Mouse (Mus musculus) stomach, embryonic 16.5 days (tissue): Measurements from ENCODE around the gene Iqsec1. TPM values are rescaled to one million over a fixed set of nuclear protein-coding genes. Genes with fewer than 3 reads are reported as not detected.

Source experiments
- ATAC-seq: fragments of 200-750 bp; cut with Nextera tagmentation; 2 replicates; pipeline ENCODE4 v1.8.0; 2017; ENCODE audit warnings: moderate number of reproducible peaks, moderate TSS enrichment; ENCODE audit not compliant: insufficient read depth, low FRiP score
- H3K27ac ChIP-seq: fragments of 300-500 bp; sonication (generic); 2 replicates; pipeline ENCODE4 v1.5.1; 2014; ENCODE audit warnings: low read length
- H3K27me3 ChIP-seq: fragments of 300-500 bp; sonication (generic); 2 replicates; pipeline ENCODE4 v1.6.1; 2014; ENCODE audit warnings: low read length, control low read depth, mixed read lengths; ENCODE audit not compliant: control insufficient read depth, insufficient read depth
- H3K36me3 ChIP-seq: fragments of 300-500 bp; sonication (generic); 2 replicates; pipeline ENCODE4 v1.6.1; 2014; ENCODE audit warnings: low read length; ENCODE audit not compliant: control insufficient read depth, insufficient read depth
- H3K4me1 ChIP-seq: fragments of 300-500 bp; sonication (generic); 2 replicates; pipeline ENCODE4 v1.6.1; 2014; ENCODE audit warnings: low read length, control low read depth, mixed read lengths; ENCODE audit not compliant: control insufficient read depth, insufficient read depth
- H3K4me2 ChIP-seq: fragments of 300-500 bp; sonication (generic); 2 replicates; pipeline ENCODE4 v1.6.1; 2014; ENCODE audit warnings: low read depth, low read length, mixed read lengths
- H3K4me3 ChIP-seq: fragments of 300-500 bp; sonication (generic); replicated peaks from 2 replicates; pipeline ENCODE4 v1.5.1; 2014; ENCODE audit warnings: mild to moderate bottlenecking, low read length
- H3K9ac ChIP-seq: fragments of 300-500 bp; sonication (generic); 2 replicates; pipeline ENCODE4 v1.6.1; 2014; ENCODE audit warnings: low read length
- H3K9me3 ChIP-seq: fragments of 300-500 bp; sonication (generic); replicated peaks from 2 replicates; pipeline ENCODE4 v1.6.1; 2016; ENCODE audit warnings: low read length, control low read depth; ENCODE audit not compliant: control insufficient read depth
- WGBS: fragments of 180-500 bp; shearing (Covaris S2); extraction: QIAGEN DNeasy Blood & Tissue Kit; methylation state at CpG from one replicate; pipeline ENCODE4 v1.1.7; 2014; 5-methylcytosine and 5-hydroxymethylcytosine counted together
- polyA plus RNA-seq: library from polyadenylated mRNA; unstranded; fragments of >200 nt; fragmentation: Nextera tagmentation; extraction: Ambion mirVana; gene quantifications from 2 replicates; pipeline ENCODE4 v1.2.1, GENCODE M21; 2015

Iqsec1 gene
- polyA plus RNA-seq, 1 experiment from 2014 or later: 8.3 TPM

DNA sequence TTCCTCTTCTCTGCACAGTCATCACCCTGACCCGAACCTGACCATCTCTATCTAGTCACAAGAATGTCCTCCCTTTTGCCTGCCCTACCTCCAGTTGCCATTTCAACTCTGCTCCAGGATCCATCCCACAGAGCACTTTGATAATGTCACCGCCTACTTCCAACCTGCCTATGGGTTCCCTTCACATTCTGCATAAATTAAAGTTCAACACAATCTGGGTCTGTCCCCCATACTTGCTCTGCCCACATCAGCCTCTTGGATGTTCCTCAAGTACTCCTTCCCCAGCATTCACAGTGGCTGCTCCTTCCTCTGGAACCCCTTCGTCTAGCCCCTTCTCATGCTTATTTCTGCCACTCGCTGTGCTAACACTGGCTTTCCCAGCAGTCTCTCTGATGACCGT, 74.7 kb downstream of the Iqsec1 start:
- 84% methylated on average over 5 of the region's 5 CpGs for WGBS
- Histone ChIP-seq H3K27me3 (no peaks in the 10 kb centered on the region), H3K4me1 (no peaks in the 10 kb centered on the region), H3K9ac (no peak overlapping the region), H3K36me3 (no peaks in the 10 kb centered on the region), H3K4me2 (no peak overlapping the region), H3K4me3 (no peak overlapping the region), H3K9me3 (no peaks in the 10 kb centered on the region), H3K27ac (no peak overlapping the region)
- no peak for ATAC-seq

DNA sequence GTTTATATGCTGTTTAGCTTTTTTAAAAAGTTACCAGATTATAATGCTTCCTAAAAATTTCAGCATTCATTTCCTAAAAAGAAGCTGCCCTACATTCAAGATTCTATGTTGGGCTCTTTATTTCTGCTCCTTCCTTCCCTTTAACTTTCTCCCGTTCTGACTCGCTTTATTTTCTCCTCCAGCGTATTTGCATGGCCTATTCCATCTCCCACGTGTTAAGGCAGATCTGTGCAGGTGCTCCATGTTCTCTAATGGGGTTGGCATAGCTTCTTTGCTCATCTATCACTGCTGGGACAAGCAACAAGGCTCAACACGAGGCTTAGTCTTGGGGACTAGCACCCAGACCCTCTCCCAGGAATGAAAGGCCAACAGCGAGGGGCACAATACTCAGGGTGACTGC, 75.7 kb downstream of the Iqsec1 start:
- Histone ChIP-seq H3K4me3 (no peak overlapping the region), H3K4me2 (no peak overlapping the region), H3K4me1 (no peaks in the 10 kb centered on the region), H3K27ac (no peak overlapping the region), H3K9me3 (no peaks in the 10 kb centered on the region), H3K27me3 (no peaks in the 10 kb centered on the region), H3K9ac (no peak overlapping the region), H3K36me3 (no peaks in the 10 kb centered on the region)
- 69% methylated on average over 6 of the region's 6 CpGs for WGBS
- no peak for ATAC-seq

DNA sequence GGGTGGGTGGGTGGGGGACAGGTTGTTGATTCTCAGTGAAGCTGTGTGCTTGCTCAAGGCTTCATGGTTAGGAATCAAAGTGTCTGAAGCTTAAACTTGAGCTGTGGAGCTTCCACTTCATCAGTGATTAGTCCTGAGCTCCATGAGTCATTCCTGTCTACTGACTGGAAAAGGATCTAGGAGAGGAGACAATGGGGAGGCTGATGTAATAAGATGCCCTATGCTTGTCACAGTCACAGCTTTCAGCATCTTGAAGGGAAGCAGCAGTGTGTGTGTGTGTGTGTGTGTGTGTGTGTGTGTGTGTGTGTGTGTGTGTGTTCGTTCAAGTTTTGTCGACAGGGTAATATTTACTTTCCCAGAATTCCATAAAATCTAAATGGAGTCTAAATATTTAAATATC, 84.3 kb downstream of the Iqsec1 start:
- Histone ChIP-seq H3K4me3 (no peak overlapping the region), H3K27ac (no peak overlapping the region), H3K4me2 (no peak overlapping the region), H3K9me3 (no peaks in the 10 kb centered on the region), H3K36me3 (no peaks in the 10 kb centered on the region), H3K9ac (no peak overlapping the region), H3K4me1 (no peaks in the 10 kb centered on the region), H3K27me3 (no peaks in the 10 kb centered on the region)
- 62% methylated on average over 2 of the region's 2 CpGs for WGBS
- ATAC-seq: no peak

DNA sequence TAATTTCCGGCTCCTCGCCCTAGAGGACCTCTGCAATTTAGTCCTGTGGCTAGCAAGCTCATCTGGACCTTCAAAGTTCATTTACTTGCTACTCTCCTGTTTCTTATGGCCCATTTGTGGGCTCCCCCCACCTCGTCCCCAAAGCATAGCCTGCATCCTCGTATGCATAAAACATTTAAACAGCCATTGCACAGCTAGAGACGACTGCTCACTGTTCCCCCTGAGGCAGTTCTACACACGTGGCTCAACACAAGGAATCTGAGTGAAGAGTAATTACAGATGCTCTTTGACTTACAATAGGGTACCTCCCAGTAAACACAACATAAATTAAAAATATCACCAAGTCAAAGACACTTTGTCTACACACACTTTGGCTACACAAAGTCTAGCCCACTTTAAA, 88.2 kb downstream of the Iqsec1 start:
- Histone ChIP-seq H3K4me3 (no peak overlapping the region), H3K4me1 (0 out of 2 replicates have a peak, but pooled peaks cover 4% of the 10 kb centered on the region), H3K36me3 (no peaks in the 10 kb centered on the region), H3K9me3 (no peaks in the 10 kb centered on the region), H3K9ac (no peak overlapping the region), H3K27me3 (no peaks in the 10 kb centered on the region), H3K27ac (no peak overlapping the region), H3K4me2 (no peak overlapping the region)
- no peak for ATAC-seq
- 60% methylated on average over 6 of the region's 6 CpGs for WGBS

DNA sequence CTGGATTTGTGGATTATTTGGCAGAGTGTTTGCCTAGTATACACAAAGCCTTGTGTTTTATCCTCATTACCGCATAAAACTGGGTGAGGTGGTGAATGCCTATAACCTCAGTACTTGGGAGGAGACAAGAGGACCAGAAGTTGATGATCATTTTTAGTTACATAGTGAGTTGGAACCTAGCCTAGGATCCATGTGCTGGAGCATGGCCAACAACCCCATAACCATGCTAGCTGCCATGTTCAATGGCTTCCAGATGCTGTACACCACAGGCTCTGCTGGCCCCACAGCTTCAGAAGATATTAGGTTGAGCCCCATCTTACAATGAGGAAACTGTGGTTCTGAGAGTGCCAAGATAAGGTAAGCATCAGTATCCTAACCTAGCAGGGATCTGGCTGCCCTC, 89.2 kb downstream of the Iqsec1 start:
- H3K4me3 ChIP-seq: no peak overlapping the region
- 0 out of 2 replicates have a peak, but pooled peaks cover 4% of the 10 kb centered on the region for H3K4me1 ChIP-seq
- ATAC-seq: no peak
- no peak overlapping the region for H3K4me2 ChIP-seq
- no peaks in the 10 kb centered on the region for H3K36me3 ChIP-seq
- H3K27me3 ChIP-seq: no peaks in the 10 kb centered on the region
- H3K27ac ChIP-seq: no peak overlapping the region
- 63% methylated on average over 1 of the region's 1 CpGs for WGBS
- no peaks in the 10 kb centered on the region for H3K9me3 ChIP-seq
- H3K9ac ChIP-seq: no peak overlapping the region

DNA sequence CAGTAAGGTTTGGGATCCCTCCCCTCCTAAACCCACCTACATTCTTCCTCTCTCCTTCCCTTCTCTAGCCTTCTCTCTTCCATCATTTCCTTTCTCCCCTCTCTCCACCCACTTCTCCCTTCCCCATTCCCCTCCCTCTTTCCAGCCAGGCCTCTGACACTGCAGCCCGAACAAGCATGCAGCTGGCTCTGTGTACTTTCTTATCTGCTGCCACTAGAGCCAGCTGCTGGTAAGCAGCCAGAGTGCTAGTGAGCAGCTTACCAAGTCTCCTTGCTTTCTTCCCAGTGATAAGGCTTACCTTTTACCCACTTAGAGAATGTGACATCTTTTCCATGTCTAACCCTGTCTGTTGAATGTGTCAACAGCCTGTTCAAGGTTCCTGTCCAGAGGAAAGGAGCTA, 90.4 kb downstream of the Iqsec1 start:
- H3K9me3 ChIP-seq: no peaks in the 10 kb centered on the region
- H3K36me3 ChIP-seq: no peaks in the 10 kb centered on the region
- no peaks in the 10 kb centered on the region for H3K27me3 ChIP-seq
- 0% methylated on average over 1 of the region's 1 CpGs for WGBS
- H3K4me3 ChIP-seq: no peak overlapping the region
- ATAC-seq: peak; percentile 73; the same call in 1 of the 2 replicates
- H3K4me1 ChIP-seq: 0 out of 2 replicates have a peak, but pooled peaks cover 4% of the 10 kb centered on the region
- no peak overlapping the region for H3K9ac ChIP-seq
- no peak overlapping the region for H3K27ac ChIP-seq
- H3K4me2 ChIP-seq: no peak overlapping the region

DNA sequence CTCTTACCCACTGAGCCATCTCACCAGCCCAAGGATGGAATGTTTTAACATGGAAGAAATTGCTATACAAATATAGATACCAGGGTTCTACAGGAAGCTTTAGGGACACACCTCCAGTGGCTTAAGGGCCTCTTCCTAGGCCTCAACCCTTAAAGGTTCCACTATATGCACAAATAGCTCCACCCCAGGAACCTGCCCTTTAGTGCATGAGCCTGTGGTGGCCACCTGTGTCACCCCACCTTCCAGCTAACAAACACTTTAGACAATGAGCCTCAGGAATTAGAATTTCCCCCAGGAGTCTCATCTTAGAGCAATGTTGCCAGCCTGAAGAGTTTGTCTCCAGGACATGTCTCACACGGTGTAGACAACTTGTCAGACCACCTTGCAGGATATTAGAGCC, 96.1 kb downstream of the Iqsec1 start:
- H3K27ac ChIP-seq: no peak overlapping the region
- ATAC-seq: no peak
- WGBS: 78% methylated on average over 1 of the region's 1 CpGs
- H3K27me3 ChIP-seq: no peaks in the 10 kb centered on the region
- no peak overlapping the region for H3K4me3 ChIP-seq
- H3K4me2 ChIP-seq: no peak overlapping the region
- no peaks in the 10 kb centered on the region for H3K36me3 ChIP-seq
- no peaks in the 10 kb centered on the region for H3K9me3 ChIP-seq
- H3K9ac ChIP-seq: no peak overlapping the region
- H3K4me1 ChIP-seq: no peaks in the 10 kb centered on the region

DNA sequence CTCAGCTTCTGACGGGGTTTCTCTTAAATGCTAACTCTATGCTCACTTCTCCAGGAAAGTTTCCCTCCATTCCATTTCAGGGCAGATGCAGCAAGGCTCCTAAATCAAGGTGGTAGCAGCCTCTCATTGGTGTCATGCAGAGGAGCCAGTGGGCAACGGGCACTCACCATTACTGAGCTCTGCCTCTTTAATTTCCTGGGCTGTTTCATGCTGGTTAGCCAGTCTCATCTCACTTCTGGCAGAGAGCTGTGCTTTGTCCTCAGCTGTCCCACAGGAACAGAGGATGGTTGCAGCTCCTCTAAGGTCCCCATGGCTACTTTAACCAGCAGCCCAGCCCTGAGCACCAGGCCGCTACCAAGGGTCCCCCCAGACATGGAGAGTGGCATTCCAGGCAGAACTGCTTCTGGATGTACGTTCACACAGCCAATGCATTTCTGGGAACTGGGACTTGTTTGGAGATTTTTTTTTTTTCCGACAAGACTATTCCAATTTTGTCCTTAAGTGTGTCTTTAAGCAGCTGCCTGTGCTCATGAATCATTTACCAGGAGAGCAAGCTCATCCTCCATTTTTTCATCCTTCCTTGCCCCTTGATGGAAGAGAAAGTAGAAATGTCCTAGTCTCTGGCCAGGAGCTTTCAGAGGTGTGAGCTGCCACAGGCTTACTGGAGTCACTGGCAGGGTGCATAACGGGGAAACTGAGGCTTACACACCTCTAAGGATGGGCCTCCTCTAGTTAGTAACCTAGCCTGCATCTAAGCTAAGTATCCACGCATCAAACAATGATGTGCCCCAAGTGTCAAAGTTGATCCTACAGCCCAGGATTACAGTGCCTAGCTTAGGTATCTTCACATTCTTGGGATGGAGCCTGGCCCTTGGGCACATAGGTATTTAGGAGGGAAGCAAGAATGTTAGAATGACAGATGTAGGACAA, 98.9 kb downstream of the Iqsec1 start:
- no peak overlapping the region for H3K27ac ChIP-seq
- H3K4me1 ChIP-seq: no peaks in the 10 kb centered on the region
- no peaks in the 10 kb centered on the region for H3K27me3 ChIP-seq
- WGBS: 81% methylated on average over 7 of the region's 7 CpGs
- no peaks in the 10 kb centered on the region for H3K36me3 ChIP-seq
- no peak overlapping the region for H3K9ac ChIP-seq
- ATAC-seq: no peak
- H3K4me3 ChIP-seq: no peak overlapping the region
- no peak overlapping the region for H3K4me2 ChIP-seq
- no peaks in the 10 kb centered on the region for H3K9me3 ChIP-seq

DNA sequence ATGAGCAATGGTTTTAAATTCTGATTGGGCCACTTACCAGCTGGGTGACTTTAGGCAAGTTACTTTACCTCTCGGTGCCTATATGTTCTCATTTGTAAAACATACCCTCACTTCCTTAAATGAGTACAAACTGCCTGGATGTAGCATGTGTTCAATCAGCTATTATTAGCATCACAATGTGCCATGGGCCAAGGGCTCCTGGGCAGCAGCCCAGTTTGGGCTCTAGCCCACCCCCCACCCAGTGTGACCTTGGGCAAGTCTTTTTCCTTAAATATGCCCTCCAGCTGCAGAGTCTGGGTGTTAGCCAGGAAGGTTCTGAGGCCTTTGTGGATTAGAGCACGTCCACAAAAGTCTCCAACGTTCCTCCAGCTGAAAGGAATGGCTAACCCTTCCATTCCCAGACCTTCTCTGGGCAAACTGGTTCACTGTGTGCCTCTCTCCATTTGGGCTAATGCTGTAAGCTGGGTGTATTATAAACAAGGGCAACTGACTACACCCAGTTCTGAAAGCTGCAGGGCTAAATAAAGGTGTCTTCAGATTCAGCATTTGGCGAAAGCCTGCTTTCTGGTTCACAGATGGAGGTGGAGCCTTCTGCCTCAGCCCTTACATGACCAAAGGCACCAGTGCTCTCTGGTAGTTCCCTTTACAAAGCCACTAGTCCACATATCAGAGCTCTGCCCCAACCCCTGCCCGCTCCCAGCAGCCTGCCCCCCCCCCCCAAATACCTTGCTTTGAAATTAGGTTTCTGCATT, 101.3 kb downstream of the Iqsec1 start:
- H3K36me3 ChIP-seq: no peaks in the 10 kb centered on the region
- H3K27ac ChIP-seq: no peak overlapping the region

More for the DNA sequence above, 101.3 kb downstream of the Iqsec1 start:
- Histone ChIP-seq H3K27me3 (no peaks in the 10 kb centered on the region), H3K4me1 (no peaks in the 10 kb centered on the region), H3K4me2 (no peak overlapping the region), H3K9me3 (no peaks in the 10 kb centered on the region), H3K9ac (no peak overlapping the region), H3K4me3 (no peak overlapping the region)
- no peak for ATAC-seq
- WGBS: 66% methylated on average over 5 of the region's 5 CpGs
